Comparison of ENCODE assay signal across 16 mouse cellular contexts in genomic region chr4:139758512-139759340, GRCm38 (mm10).
DNase-seq lines count a peak whose midpoint lies in the region; ATAC-seq and TF ChIP-seq lines count a peak whose summit lies in the region.
"Had no signal": no experiment of that assay in that cellular context is flagged by ENCODE, and none has a peak within 500 bp of the region (broad histone marks: within the 10 kb centered on the region; RNA-seq: fewer than 3 reads in every experiment).

No protein-coding gene starts in this region.

- peaks cover 25% of the 10 kb centered on the region; the same call in 1 of the 2 replicates for H3K4me1 ChIP-seq in forebrain, embryonic 14.5 days (ENCODE audit: control insufficient read depth, insufficient read depth, low read length)
- peaks cover 84% of the 10 kb centered on the region for H3K4me1 ChIP-seq in midbrain, embryonic 10.5 days
- no peaks in the 10 kb centered on the region for H3K4me1 ChIP-seq in kidney, adult 2 months (ENCODE audit: control insufficient read depth, insufficient read depth, low read length)

- TF ChIP-seq CTCF in kidney, adult 2 months (conservative IDR thresholded peaks at IDR 0.05; ENCODE audit: insufficient read depth, insufficient read length, low read depth, low read length): no peak

- WGBS in forebrain, embryonic 14.5 days: 5% methylated on average over 17 of the region's 17 CpGs
- WGBS in midbrain, embryonic 10.5 days: 15% methylated on average over 17 of the region's 17 CpGs
- WGBS in kidney, adult 2 months: 23% methylated on average over 17 of the region's 17 CpGs

- peak; percentile 23 for DNase-seq in left cerebral cortex, postnatal 4 days
- no peak for DNase-seq in left cerebral cortex, postnatal 36 days (ENCODE audit: low spot score in 2 of 2)
- DNase-seq in forebrain, embryonic 14.5 days (ENCODE audit: low spot score): peak; percentile 86
- no peak for DNase-seq in midbrain, embryonic 10.5 days (ENCODE audit: low spot score)
- peak; percentile 75 for DNase-seq in retina, embryonic 14.5 days (ENCODE audit: low spot score)
- DNase-seq in kidney, adult 2 months: no peak
- no peak for DNase-seq in kidney, adult 9 months
- no peak for DNase-seq in cerebellum, postnatal 4 days (ENCODE audit: low spot score in 2 of 2)
- DNase-seq: adrenal gland, adult 2 months; cerebellum, postnatal 36 days; lung, postnatal 10 days; right cerebral cortex, postnatal 14 days; thymus, postnatal 4 days had no signal

- peak; percentile 81 for ATAC-seq in forebrain, embryonic 14.5 days
- ATAC-seq: CD4-positive, CD25-positive, alpha-beta regulatory T cell, adult 4 months; Patski had no signal

- intact Hi-C loops in left cerebral cortex, postnatal 4 days (cut with DNase I): no loop called here
- intact Hi-C loops in left cerebral cortex, postnatal 36 days (cut with DNase I): no loop called here

- no peaks in the 10 kb centered on the region for H3K36me3 ChIP-seq in forebrain, embryonic 14.5 days (ENCODE audit: control insufficient read depth, insufficient read depth, low read length)
- H3K36me3 ChIP-seq in midbrain, embryonic 10.5 days: peaks cover 10% of the 10 kb centered on the region
- H3K36me3 ChIP-seq in kidney, adult 2 months (ENCODE audit: control insufficient read depth, insufficient read depth, low read length): no peaks in the 10 kb centered on the region

- no peaks in the 10 kb centered on the region for H3K27me3 ChIP-seq in forebrain, embryonic 14.5 days (replicated peaks; ENCODE audit: control insufficient read depth, insufficient read depth, low read length)
- peaks cover 99% of the 10 kb centered on the region for H3K27me3 ChIP-seq in midbrain, embryonic 10.5 days (ENCODE audit: low read depth, poor library complexity, severe bottlenecking)
- H3K27me3 ChIP-seq in kidney, adult 2 months (replicated peaks; ENCODE audit: control insufficient read depth, insufficient read depth, low read length): no peaks in the 10 kb centered on the region; the same call in 1 of the 2 replicates
- H3K27me3 ChIP-seq: Patski had no signal

- TF ChIP-seq POLR2A in kidney, adult 2 months (IDR thresholded peaks at IDR 0.05; ENCODE audit: low read depth, low read length): no peak

- H3K4me2 ChIP-seq in forebrain, embryonic 14.5 days (ENCODE audit: low read length): peak overlapping the region; percentile 20
- H3K4me2 ChIP-seq: liver, embryonic 11.5 days had no signal

- H3K9ac ChIP-seq in forebrain, embryonic 14.5 days (ENCODE audit: low read length): no peak overlapping the region

- H3K9me3 ChIP-seq in forebrain, embryonic 14.5 days (replicated peaks; ENCODE audit: control insufficient read depth, low read length): no peaks in the 10 kb centered on the region
- H3K9me3 ChIP-seq in midbrain, embryonic 10.5 days (replicated peaks): no peaks in the 10 kb centered on the region

- H3K27ac ChIP-seq in forebrain, embryonic 14.5 days (ENCODE audit: low read depth, low read length): peak overlapping the region; percentile 55; the same call in 1 of the 2 replicates
- no peak overlapping the region; the same call in 1 of the 2 replicates for H3K27ac ChIP-seq in midbrain, embryonic 10.5 days (replicated peaks)
- no peak overlapping the region for H3K27ac ChIP-seq in kidney, adult 2 months (ENCODE audit: insufficient read depth, low read depth, low read length)

- H3K4me3 ChIP-seq in forebrain, embryonic 14.5 days (ENCODE audit: low read depth, low read length): no peak overlapping the region
- H3K4me3 ChIP-seq in midbrain, embryonic 10.5 days: 0 out of 2 replicates have a peak overlapping the region, but pooled peaks have one; percentile 7
- no peak overlapping the region for H3K4me3 ChIP-seq in kidney, adult 2 months (ENCODE audit: insufficient read depth, low read depth, low read length)

Comparison
In these comparisons a context has a peak if more than half of its experiments do, and no peak if none do; other contexts are left out.
1. DNase-seq: peak in left cerebral cortex, postnatal 4 days (single experiment), forebrain, embryonic 14.5 days (single experiment) and retina, embryonic 14.5 days (single experiment); none in left cerebral cortex, postnatal 36 days (0 of 2), midbrain, embryonic 10.5 days (single experiment), kidney, adult 2 months (single experiment), kidney, adult 9 months (single experiment) and cerebellum, postnatal 4 days (0 of 2).